Mouse (Mus musculus): ENCODE results near the gene Adamts1. TPM values are rescaled to one million over a fixed set of nuclear protein-coding genes. Genes with fewer than 3 reads are reported as not detected.

Gene Adamts1
- total and polyA plus RNA-seq, 3 experiments: 0.11 TPM; not detected in 2

- DNase-seq (ENCODE audit: low spot score) (no peak), ATAC-seq (ENCODE audit: extremely low read depth, insufficient number of reproducible peaks, low FRiP score, poor library complexity, severe bottlenecking) (no peak)
- TF ChIP-seq TAL1 (conservative IDR thresholded peaks at IDR 0.05; ENCODE audit: low read depth, low read length) (no peak), GATA2 (IDR thresholded peaks at IDR 0.05; ENCODE audit: borderline replicate concordance, low read depth, low read length) (no peak), CTCF (IDR thresholded peaks at IDR 0.05; ENCODE audit: low read depth, low read length) (no peak), GATA1 (IDR thresholded peaks at IDR 0.05; ENCODE audit: borderline replicate concordance, low read length) (no peak), POLR2AphosphoS5 (IDR thresholded peaks at IDR 0.05; ENCODE audit: insufficient replicate concordance, low read depth, low read length) (no peak)
- H3K4me3 ChIP-seq (ENCODE audit: low read depth, low read length): no peak overlapping the region
- no peaks in the 10 kb centered on the region for H3K4me1 ChIP-seq (ENCODE audit: insufficient read depth, low read depth, low read length)
- no peaks in the 10 kb centered on the region for H3K36me3 ChIP-seq (replicated peaks)
- H3K27me3 ChIP-seq (ENCODE audit: insufficient read depth, low read length): no peaks in the 10 kb centered on the region
- no peaks in the 10 kb centered on the region for H3K9me3 ChIP-seq (replicated peaks)
Measured at GRCm38 (mm10) chr16:85781076-85781475, 21.8 kb downstream of the Adamts1 start.

- Histone ChIP-seq H3K4me1 (ENCODE audit: insufficient read depth, low read depth, low read length) (no peaks in the 10 kb centered on the region), H3K4me3 (ENCODE audit: low read depth, low read length) (no peak overlapping the region), H3K36me3 (replicated peaks) (no peaks in the 10 kb centered on the region), H3K9me3 (replicated peaks) (no peaks in the 10 kb centered on the region), H3K27me3 (ENCODE audit: insufficient read depth, low read length) (no peaks in the 10 kb centered on the region)
- TF ChIP-seq POLR2AphosphoS5 (IDR thresholded peaks at IDR 0.05; ENCODE audit: insufficient replicate concordance, low read depth, low read length): no peak
- no peak for TF ChIP-seq TAL1 (conservative IDR thresholded peaks at IDR 0.05; ENCODE audit: low read depth, low read length)
- no peak for TF ChIP-seq CTCF (IDR thresholded peaks at IDR 0.05; ENCODE audit: low read depth, low read length)
- no peak for TF ChIP-seq GATA2 (IDR thresholded peaks at IDR 0.05; ENCODE audit: borderline replicate concordance, low read depth, low read length)
- TF ChIP-seq GATA1 (IDR thresholded peaks at IDR 0.05; ENCODE audit: borderline replicate concordance, low read length): no peak
- no peak for DNase-seq (ENCODE audit: low spot score)
- no peak for ATAC-seq (ENCODE audit: extremely low read depth, insufficient number of reproducible peaks, low FRiP score, poor library complexity, severe bottlenecking)
Measured at GRCm38 (mm10) chr16:85779775-85780174, 23.1 kb downstream of the Adamts1 start.

DNA sequence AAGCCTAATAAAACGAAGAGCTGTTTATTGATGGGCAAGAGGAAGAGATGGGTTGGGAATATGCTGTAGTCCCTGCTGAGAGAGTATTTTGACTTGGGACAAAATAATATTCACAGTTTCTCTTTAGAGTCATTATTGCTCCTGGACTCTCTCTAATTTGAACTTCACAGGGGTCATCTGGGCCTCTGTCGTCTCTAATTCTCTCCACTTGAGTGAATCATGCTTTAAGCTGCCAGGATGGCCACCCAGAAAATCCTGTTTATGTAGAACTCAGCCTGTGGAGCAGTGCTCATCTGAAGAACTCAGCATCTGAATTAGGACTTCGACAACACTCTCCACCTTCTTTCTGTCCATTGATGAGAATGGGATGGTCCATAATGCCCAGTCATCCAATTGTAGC, 30.6 kb downstream of the Adamts1 start:
- no peak overlapping the region for H3K4me3 ChIP-seq (ENCODE audit: low read depth, low read length)
- no peaks in the 10 kb centered on the region for H3K4me1 ChIP-seq (ENCODE audit: insufficient read depth, low read depth, low read length)
- DNase-seq (ENCODE audit: low spot score): no peak
- H3K36me3 ChIP-seq (replicated peaks): no peaks in the 10 kb centered on the region
- peaks cover 6% of the 10 kb centered on the region; the same call in 1 of the 2 replicates for H3K9me3 ChIP-seq (replicated peaks)
- H3K27me3 ChIP-seq (ENCODE audit: insufficient read depth, low read length): no peaks in the 10 kb centered on the region
- no peak for TF ChIP-seq POLR2AphosphoS5 (IDR thresholded peaks at IDR 0.05; ENCODE audit: insufficient replicate concordance, low read depth, low read length)
- TF ChIP-seq GATA1 (IDR thresholded peaks at IDR 0.05; ENCODE audit: borderline replicate concordance, low read length): no peak
- TF ChIP-seq CTCF (IDR thresholded peaks at IDR 0.05; ENCODE audit: low read depth, low read length): no peak
- no peak for TF ChIP-seq GATA2 (IDR thresholded peaks at IDR 0.05; ENCODE audit: borderline replicate concordance, low read depth, low read length)
- no peak for TF ChIP-seq TAL1 (conservative IDR thresholded peaks at IDR 0.05; ENCODE audit: low read depth, low read length)
- ATAC-seq (ENCODE audit: extremely low read depth, insufficient number of reproducible peaks, low FRiP score, poor library complexity, severe bottlenecking): no peak

DNA sequence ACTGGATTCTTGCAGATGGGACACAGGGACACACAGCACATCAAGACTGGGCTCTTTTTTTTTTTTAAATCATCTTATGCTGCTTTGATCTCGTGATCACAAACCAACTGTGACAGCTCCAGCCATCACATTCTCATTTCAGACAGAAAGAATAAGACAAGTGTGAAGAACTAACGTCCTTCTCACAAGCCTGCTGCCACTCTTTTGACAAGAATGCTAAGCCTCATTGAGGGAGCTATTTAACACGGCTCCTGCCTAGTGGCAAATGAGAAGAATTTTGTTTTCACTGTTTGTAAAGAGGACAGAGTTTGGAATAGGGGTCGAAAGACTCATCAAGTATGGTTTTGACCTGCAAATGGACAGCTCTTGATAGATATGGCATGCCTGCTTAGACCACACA, 35.6 kb downstream of the Adamts1 start:
- DNase-seq (ENCODE audit: low spot score) (no peak), ATAC-seq (ENCODE audit: extremely low read depth, insufficient number of reproducible peaks, low FRiP score, poor library complexity, severe bottlenecking) (no peak)
- no peaks in the 10 kb centered on the region for H3K27me3 ChIP-seq (ENCODE audit: insufficient read depth, low read length)
- H3K4me1 ChIP-seq (ENCODE audit: insufficient read depth, low read depth, low read length): no peaks in the 10 kb centered on the region
- no peaks in the 10 kb centered on the region for H3K36me3 ChIP-seq (replicated peaks)
- no peak for TF ChIP-seq GATA1 (IDR thresholded peaks at IDR 0.05; ENCODE audit: borderline replicate concordance, low read length)
- TF ChIP-seq POLR2AphosphoS5 (IDR thresholded peaks at IDR 0.05; ENCODE audit: insufficient replicate concordance, low read depth, low read length): no peak
- TF ChIP-seq GATA2 (IDR thresholded peaks at IDR 0.05; ENCODE audit: borderline replicate concordance, low read depth, low read length): no peak
- no peak for TF ChIP-seq TAL1 (conservative IDR thresholded peaks at IDR 0.05; ENCODE audit: low read depth, low read length)
- TF ChIP-seq CTCF (IDR thresholded peaks at IDR 0.05; ENCODE audit: low read depth, low read length): no peak
- H3K9me3 ChIP-seq (replicated peaks): peaks cover 6% of the 10 kb centered on the region; the same call in 1 of the 2 replicates
- H3K4me3 ChIP-seq (ENCODE audit: low read depth, low read length): no peak overlapping the region

- Histone ChIP-seq H3K36me3 (replicated peaks) (no peaks in the 10 kb centered on the region), H3K4me1 (ENCODE audit: insufficient read depth, low read depth, low read length) (no peaks in the 10 kb centered on the region), H3K4me3 (ENCODE audit: low read depth, low read length) (no peak overlapping the region), H3K27me3 (ENCODE audit: insufficient read depth, low read length) (no peaks in the 10 kb centered on the region), H3K9me3 (replicated peaks) (0 out of 2 replicates have a peak, but pooled peaks cover 5% of the 10 kb centered on the region)
- ATAC-seq (ENCODE audit: extremely low read depth, insufficient number of reproducible peaks, low FRiP score, poor library complexity, severe bottlenecking) (no peak), DNase-seq (ENCODE audit: low spot score) (no peak)
- no peak for TF ChIP-seq CTCF (IDR thresholded peaks at IDR 0.05; ENCODE audit: low read depth, low read length)
Measured at GRCm38 (mm10) chr16:85765697-85766096, 37.2 kb downstream of the Adamts1 start.

DNA sequence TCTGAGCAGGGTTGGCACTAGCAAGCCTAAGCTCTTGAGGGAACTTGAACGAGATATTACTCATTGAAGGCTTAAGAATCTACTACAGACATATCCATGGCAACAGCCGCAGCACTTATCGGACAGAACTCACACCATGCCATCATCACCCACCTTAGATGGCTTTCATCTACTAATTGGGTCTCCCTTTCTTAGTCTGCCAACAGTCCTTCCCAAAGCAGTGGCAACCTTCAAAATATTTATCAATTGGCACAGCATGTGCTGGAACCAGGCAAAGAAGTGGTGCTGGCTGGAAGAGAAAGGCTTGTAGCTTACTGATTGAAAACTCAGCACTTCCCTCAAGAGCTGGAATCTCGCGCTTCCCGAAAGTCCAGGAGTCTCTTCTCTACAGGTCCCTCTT, 37.7 kb downstream of the Adamts1 start:
- Histone ChIP-seq H3K4me1 (ENCODE audit: insufficient read depth, low read depth, low read length) (no peaks in the 10 kb centered on the region), H3K36me3 (replicated peaks) (no peaks in the 10 kb centered on the region), H3K9me3 (replicated peaks) (0 out of 2 replicates have a peak, but pooled peaks cover 5% of the 10 kb centered on the region), H3K27me3 (ENCODE audit: insufficient read depth, low read length) (no peaks in the 10 kb centered on the region), H3K4me3 (ENCODE audit: low read depth, low read length) (no peak overlapping the region)
- TF ChIP-seq TAL1 (conservative IDR thresholded peaks at IDR 0.05; ENCODE audit: low read depth, low read length) (no peak), CTCF (IDR thresholded peaks at IDR 0.05; ENCODE audit: low read depth, low read length) (no peak), GATA1 (IDR thresholded peaks at IDR 0.05; ENCODE audit: borderline replicate concordance, low read length) (no peak), GATA2 (IDR thresholded peaks at IDR 0.05; ENCODE audit: borderline replicate concordance, low read depth, low read length) (no peak), POLR2AphosphoS5 (IDR thresholded peaks at IDR 0.05; ENCODE audit: insufficient replicate concordance, low read depth, low read length) (no peak)
- ATAC-seq (ENCODE audit: extremely low read depth, insufficient number of reproducible peaks, low FRiP score, poor library complexity, severe bottlenecking) (no peak), DNase-seq (ENCODE audit: low spot score) (no peak)

Measured in G1E (cell line).